Mouse (Mus musculus) liver, embryonic 11.5 days (tissue): ENCODE measurements around the gene Zfyve9. TPM values are rescaled to one million over a fixed set of nuclear protein-coding genes. Genes with fewer than 3 reads are reported as not detected.
"Not testable (repeated sequence)": the region's sequence is repeated elsewhere in the genome, so short reads cannot be mapped to it uniquely, and the experiment has no call there.

Experiments
- ATAC-seq: fragments of 200-750 bp; cut with Nextera tagmentation; replicated peaks from 2 replicates; pipeline ENCODE4 v1.8.0; 2017; ENCODE audit warnings: moderate number of reproducible peaks, mild to moderate bottlenecking, moderate TSS enrichment, moderate library complexity; ENCODE audit not compliant: low FRiP score
- DNase-seq: peaks from one replicate; pipeline ENCODE4 v3.0.0-alpha.2; 2017; ENCODE audit warnings: low spot score
- H3K27ac ChIP-seq: fragments of 300-500 bp; sonication (generic); 2 replicates; pipeline ENCODE4 v1.5.1; 2014; ENCODE audit warnings: mild to moderate bottlenecking, low read depth, low read length, control low read depth
- H3K27me3 ChIP-seq: fragments of 300-500 bp; sonication (generic); replicated peaks from 2 replicates; pipeline ENCODE4 v1.6.1; 2014; ENCODE audit warnings: low read length, mixed read lengths; ENCODE audit not compliant: control insufficient read depth, insufficient read depth
- H3K36me3 ChIP-seq: fragments of 300-500 bp; sonication (generic); 2 replicates; pipeline ENCODE4 v1.6.1; 2014; ENCODE audit warnings: mild to moderate bottlenecking, low read length, moderate library complexity, mixed read lengths; ENCODE audit not compliant: control insufficient read depth, insufficient read depth
- H3K4me1 ChIP-seq: fragments of 300-500 bp; sonication (generic); replicated peaks from 2 replicates; pipeline ENCODE4 v1.6.1; 2014; ENCODE audit warnings: low read length, mixed read lengths; ENCODE audit not compliant: control insufficient read depth, insufficient read depth
- H3K4me2 ChIP-seq: fragments of 300-500 bp; sonication (generic); 2 replicates; pipeline ENCODE4 v1.6.1; 2014; ENCODE audit warnings: mild to moderate bottlenecking, control low read depth, moderate library complexity
- H3K4me3 ChIP-seq: fragments of 300-500 bp; sonication (generic); 2 replicates; pipeline ENCODE4 v1.5.1; 2014; ENCODE audit warnings: low read depth, low read length, control low read depth
- H3K9ac ChIP-seq: fragments of 300-500 bp; sonication (generic); 2 replicates; pipeline ENCODE4 v1.6.1; 2014; ENCODE audit warnings: low read depth, low read length, control low read depth
- H3K9me3 ChIP-seq: fragments of 300-500 bp; sonication (generic); 2 replicates; pipeline ENCODE4 v1.6.1; 2016; ENCODE audit warnings: low read length, inconsistent platforms, mixed read lengths; ENCODE audit not compliant: control insufficient read depth
- WGBS: fragments of 180-500 bp; shearing (Covaris S2); extraction: QIAGEN DNeasy Blood & Tissue Kit; methylation state at CpG from one replicate; pipeline ENCODE4 v1.1.7; 2014; 5-methylcytosine and 5-hydroxymethylcytosine counted together
- polyA plus RNA-seq: library from polyadenylated mRNA; unstranded; fragments of >200 nt; fragmentation: Nextera tagmentation; extraction: Ambion mirVana; gene quantifications from 2 replicates; pipeline ENCODE4 v1.2.1, GENCODE M21; 2014

Gene Zfyve9
- polyA plus RNA-seq, 1 experiment from 2014 or later: 1.9 TPM

DNA sequence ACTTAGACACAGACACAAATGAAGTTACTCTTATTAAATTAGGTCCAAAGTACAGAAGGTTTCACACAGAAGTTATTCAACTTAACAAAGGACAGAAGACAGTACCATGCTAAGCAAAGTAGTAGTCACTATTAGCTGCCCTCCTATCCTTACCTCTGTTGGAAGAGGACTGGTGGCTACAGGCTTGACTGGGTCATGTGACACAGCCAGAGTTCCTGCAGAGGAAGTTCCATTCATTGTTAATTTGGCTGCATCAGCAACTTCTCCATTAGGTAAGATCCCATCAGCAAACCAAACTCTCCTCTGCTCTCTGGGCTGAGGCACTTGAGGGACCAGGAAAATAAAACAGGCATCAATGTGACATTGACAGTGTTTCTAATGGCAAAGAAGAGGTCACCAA is 89.1 kb downstream of the Zfyve9 start:
- ATAC-seq (no peak), DNase-seq (no peak)
- Histone ChIP-seq H3K9ac (no peak overlapping the region), H3K4me1 (no peaks in the 10 kb centered on the region), H3K27me3 (no peaks in the 10 kb centered on the region), H3K4me3 (no peak overlapping the region), H3K9me3 (no peaks in the 10 kb centered on the region), H3K4me2 (no peak overlapping the region), H3K27ac (no peak overlapping the region), H3K36me3 (no peaks in the 10 kb centered on the region; the same call in 1 of the 2 replicates)

DNA sequence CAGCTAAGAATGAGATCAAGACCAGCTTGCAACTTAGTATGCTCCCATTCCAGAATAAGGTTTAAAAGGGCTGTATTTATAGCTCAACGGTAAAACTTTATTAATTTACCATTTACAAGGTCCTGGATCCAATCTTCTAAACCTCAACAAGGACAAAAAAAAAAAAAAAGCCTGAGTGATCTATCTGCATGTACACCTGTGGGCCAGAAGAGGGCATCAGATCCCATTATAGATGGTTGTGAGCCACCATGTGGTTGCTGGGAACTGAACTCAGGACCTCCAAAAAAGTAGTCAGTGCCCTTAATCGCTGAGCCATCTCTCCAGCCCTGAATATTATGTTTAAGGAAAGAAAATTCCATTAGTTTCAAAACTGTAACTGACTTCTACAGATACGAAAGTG is 90.1 kb downstream of the Zfyve9 start:
- WGBS: 90% methylated on average over 3 of the region's 3 CpGs
- no peaks in the 10 kb centered on the region; the same call in 1 of the 2 replicates for H3K36me3 ChIP-seq
- no peak overlapping the region for H3K9ac ChIP-seq
- no peaks in the 10 kb centered on the region for H3K4me1 ChIP-seq
- H3K4me3 ChIP-seq: no peak overlapping the region
- H3K27ac ChIP-seq: no peak overlapping the region
- H3K9me3 ChIP-seq: no peaks in the 10 kb centered on the region
- no peak for DNase-seq
- no peak overlapping the region for H3K4me2 ChIP-seq
- no peaks in the 10 kb centered on the region for H3K27me3 ChIP-seq
- no peak for ATAC-seq

DNA sequence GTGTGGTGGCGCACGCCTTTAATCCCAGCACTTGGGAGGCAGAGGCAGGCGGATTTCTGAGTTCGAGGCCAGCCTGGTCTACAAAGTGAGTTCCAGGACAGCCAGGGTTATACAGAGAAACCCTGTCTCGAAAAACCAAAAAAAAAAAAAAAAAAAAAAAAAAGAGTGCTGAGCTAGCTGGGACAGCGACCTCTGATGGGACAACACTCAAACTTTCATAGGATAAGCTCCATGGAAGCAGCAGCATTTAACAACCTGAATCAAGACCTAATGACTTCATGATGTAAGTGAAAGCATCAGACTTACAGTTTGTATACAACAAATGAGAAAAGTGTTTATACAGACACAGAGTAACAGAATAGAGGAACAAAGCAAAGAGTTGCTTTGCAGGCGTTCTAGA is 93.5 kb downstream of the Zfyve9 start:
- H3K4me1 ChIP-seq, H3K36me3 ChIP-seq, ATAC-seq, H3K27me3 ChIP-seq, H3K27ac ChIP-seq, H3K9ac ChIP-seq, H3K9me3 ChIP-seq, DNase-seq, H3K4me2 ChIP-seq, H3K4me3 ChIP-seq: not testable (repeated sequence)
- 89% methylated on average over 6 of the region's 7 CpGs for WGBS

DNA sequence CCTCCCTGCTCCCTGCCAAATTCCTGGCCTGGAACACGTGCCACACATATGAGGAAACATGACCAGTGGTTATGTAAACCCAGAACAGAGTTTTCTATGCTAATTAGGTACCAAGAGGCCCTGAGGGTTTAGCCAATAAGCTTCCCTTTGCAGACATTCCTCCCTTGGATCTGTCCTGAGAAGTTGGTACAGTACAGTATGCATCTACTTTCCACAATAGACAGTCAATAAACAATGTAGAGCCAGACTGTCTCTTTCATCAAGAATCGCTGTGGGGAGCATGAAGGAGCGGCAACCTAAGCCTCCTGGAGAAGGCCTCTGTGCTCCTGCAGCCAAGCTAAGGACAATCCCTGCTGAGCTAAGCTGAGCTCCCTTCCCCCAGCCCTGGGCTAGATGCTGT is 94.4 kb downstream of the Zfyve9 start:
- 72% methylated on average over 3 of the region's 3 CpGs for WGBS

DNA sequence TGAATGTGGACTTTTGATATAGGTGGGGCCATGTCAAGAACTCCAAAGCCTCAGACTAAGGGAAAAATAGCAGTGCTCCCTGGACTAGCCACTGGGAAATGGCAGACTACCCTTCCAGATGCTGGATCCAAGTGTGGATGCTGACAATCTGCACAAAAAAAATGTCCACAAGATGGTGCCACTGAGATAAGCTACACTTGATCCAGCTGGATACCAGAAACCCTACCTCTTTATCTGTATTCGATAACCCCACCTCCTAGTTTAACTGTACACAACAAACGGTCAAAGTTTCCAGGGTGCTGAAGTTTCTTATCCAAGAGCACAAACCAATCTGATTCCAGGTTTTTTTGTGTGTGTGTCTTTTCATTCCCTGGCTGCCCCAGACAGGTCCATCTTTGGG is 116.2 kb downstream of the Zfyve9 start:
- Histone ChIP-seq H3K36me3 (no peaks in the 10 kb centered on the region), H3K9me3 (no peaks in the 10 kb centered on the region), H3K4me2 (no peak overlapping the region), H3K27me3 (no peaks in the 10 kb centered on the region), H3K9ac (no peak overlapping the region), H3K4me3 (no peak overlapping the region), H3K27ac (no peak overlapping the region), H3K4me1 (no peaks in the 10 kb centered on the region)
- DNase-seq: no peak
- ATAC-seq: no peak; the same call in 1 of the 2 replicates
- WGBS: 66% methylated on average over 2 of the region's 2 CpGs

More for the DNA sequence above, 94.4 kb downstream of the Zfyve9 start:
- Histone ChIP-seq H3K9me3 (no peaks in the 10 kb centered on the region), H3K4me3 (no peak overlapping the region), H3K36me3 (no peaks in the 10 kb centered on the region; the same call in 1 of the 2 replicates), H3K4me2 (no peak overlapping the region), H3K27me3 (no peaks in the 10 kb centered on the region), H3K9ac (no peak overlapping the region), H3K4me1 (no peaks in the 10 kb centered on the region), H3K27ac (no peak overlapping the region)
- DNase-seq (no peak), ATAC-seq (no peak)

DNA sequence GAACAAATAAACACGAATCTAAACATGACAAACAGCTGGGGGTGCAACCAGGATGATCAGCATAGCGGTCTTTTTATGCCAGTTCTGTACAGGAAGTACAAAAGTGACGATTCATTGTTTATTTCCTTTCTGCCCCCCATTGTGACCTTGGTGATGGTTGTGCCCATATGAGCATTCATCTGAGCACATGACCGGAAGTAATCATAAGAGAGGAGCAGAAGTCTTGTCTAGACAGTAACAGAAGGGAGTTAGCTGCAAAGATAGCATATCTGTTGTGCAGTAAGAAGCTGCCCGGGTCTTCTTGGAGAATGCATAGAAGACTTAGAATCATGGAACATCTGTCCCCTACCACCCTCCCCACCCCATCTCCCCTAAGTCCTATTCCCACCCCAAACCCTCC is 141.8 kb downstream of the Zfyve9 start:
- DNase-seq (no peak), ATAC-seq (peak; percentile 75)
- WGBS: 57% methylated on average over 5 of the region's 5 CpGs
- no peaks in the 10 kb centered on the region for H3K27me3 ChIP-seq
- no peak overlapping the region for H3K4me3 ChIP-seq
- peaks cover 9% of the 10 kb centered on the region; the same call in 1 of the 2 replicates for H3K36me3 ChIP-seq
- H3K27ac ChIP-seq: peak overlapping the region; percentile 38; the same call in 1 of the 2 replicates
- H3K4me2 ChIP-seq: no peak overlapping the region
- peaks cover 17% of the 10 kb centered on the region for H3K4me1 ChIP-seq
- no peak overlapping the region for H3K9ac ChIP-seq
- H3K9me3 ChIP-seq: no peaks in the 10 kb centered on the region

DNA sequence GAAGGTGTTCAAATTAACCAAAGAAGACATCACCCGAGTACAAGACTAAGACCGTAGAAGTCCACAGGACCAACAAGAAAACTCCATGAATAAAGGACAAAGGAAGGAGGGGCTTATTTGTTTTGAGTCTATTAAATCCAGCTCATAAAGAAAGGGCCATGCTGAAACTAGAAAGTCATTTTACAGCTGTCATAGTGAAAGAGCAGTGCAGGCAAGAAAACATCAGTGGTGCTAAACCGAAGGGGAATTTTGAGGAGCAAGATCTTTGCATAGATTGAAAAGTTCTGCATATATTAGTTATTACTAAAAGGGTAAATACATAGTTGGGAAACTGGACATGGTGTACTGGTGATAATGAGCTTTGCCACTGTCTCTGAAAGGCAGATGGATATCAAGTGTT is 142.9 kb downstream of the Zfyve9 start:
- WGBS: 92% methylated on average over 3 of the region's 3 CpGs
- no peaks in the 10 kb centered on the region for H3K9me3 ChIP-seq
- DNase-seq: no peak
- H3K4me3 ChIP-seq: no peak overlapping the region
- no peak overlapping the region for H3K27ac ChIP-seq
- H3K4me1 ChIP-seq: peaks cover 17% of the 10 kb centered on the region
- no peaks in the 10 kb centered on the region for H3K27me3 ChIP-seq
- H3K36me3 ChIP-seq: peaks cover 17% of the 10 kb centered on the region; the same call in 1 of the 2 replicates
- no peak for ATAC-seq
- no peak overlapping the region for H3K9ac ChIP-seq
- H3K4me2 ChIP-seq: no peak overlapping the region

DNA sequence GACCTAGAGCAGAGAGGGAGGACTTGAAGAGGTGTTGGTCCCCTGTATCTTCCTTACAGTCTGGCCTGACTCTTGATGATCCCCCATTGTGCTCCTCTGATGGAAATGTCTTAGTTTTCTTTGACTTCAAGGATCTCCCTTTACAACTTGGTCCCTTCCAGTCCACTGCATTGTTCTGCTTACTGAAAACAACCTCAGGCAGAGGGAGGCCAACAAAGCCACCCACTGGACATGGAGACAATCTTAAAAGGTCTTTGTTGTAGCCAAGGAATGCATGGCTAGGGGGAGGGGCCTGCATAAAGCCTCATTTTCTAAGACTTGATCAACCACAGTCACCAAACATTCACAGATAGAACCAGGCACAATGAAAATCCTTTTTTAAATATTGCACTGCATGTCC is 145.5 kb downstream of the Zfyve9 start:
- H3K4me3 ChIP-seq: no peak overlapping the region
- peaks cover 24% of the 10 kb centered on the region; the same call in 1 of the 2 replicates for H3K36me3 ChIP-seq

DNA sequence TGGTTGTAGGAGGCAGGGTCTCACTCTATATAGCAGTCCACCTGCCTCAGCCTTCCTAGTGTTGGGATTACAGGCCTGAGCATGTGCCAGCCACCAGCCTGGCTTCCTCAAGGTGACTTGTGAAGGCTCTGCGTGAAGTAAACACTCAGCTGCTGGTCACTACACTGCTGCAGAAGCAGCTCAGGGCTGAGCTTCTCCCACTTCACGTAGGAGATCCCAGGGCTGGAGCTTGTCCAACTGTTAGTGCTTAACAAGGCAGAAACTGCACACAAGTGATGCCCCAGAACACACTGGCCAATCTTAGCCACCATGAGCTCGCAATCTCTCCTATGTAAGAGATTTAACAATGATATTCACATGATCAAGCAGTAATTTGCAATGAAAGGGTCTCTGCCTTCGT is 145.9 kb downstream of the Zfyve9 start:
- ATAC-seq (no peak), DNase-seq (no peak)

More for the DNA sequence above, 145.5 kb downstream of the Zfyve9 start:
- no peak overlapping the region for H3K9ac ChIP-seq
- ATAC-seq (no peak), DNase-seq (no peak)
- H3K27ac ChIP-seq: no peak overlapping the region
- H3K4me2 ChIP-seq: no peak overlapping the region
- H3K4me1 ChIP-seq: peaks cover 17% of the 10 kb centered on the region
- H3K9me3 ChIP-seq: no peaks in the 10 kb centered on the region
- H3K27me3 ChIP-seq: no peaks in the 10 kb centered on the region

More for the DNA sequence above, 145.9 kb downstream of the Zfyve9 start:
- WGBS: 89% methylated on average over 4 of the region's 4 CpGs
- H3K9me3 ChIP-seq: no peaks in the 10 kb centered on the region
- H3K9ac ChIP-seq: no peak overlapping the region
- no peak overlapping the region for H3K4me2 ChIP-seq
- H3K27ac ChIP-seq: no peak overlapping the region
- no peaks in the 10 kb centered on the region for H3K27me3 ChIP-seq
- H3K36me3 ChIP-seq: peaks cover 25% of the 10 kb centered on the region; the same call in 1 of the 2 replicates
- peaks cover 16% of the 10 kb centered on the region for H3K4me1 ChIP-seq
- no peak overlapping the region for H3K4me3 ChIP-seq
